In genomic region chr15:85900801-85901200, GRCm38 (mm10) we compare ENCODE assay signal across 20 mouse cellular contexts.
"Had no signal": no experiment of that assay in that cellular context is flagged by ENCODE, and none has a peak within 500 bp of the region (broad histone marks: within the 10 kb centered on the region; RNA-seq: fewer than 3 reads in every experiment).

No protein-coding gene starts in this region.

- DNase-seq: kidney, postnatal 10 days; kidney, postnatal 36 days; liver, postnatal 0 days; lung, embryonic 14.5 days; right cerebral cortex, adult 18-20 months; right cerebral cortex, postnatal 14 days; spleen, adult 18-20 months; thymus, postnatal 25 days had no signal

- H3K4me2 ChIP-seq: kidney, embryonic 15.5 days; limb, embryonic 12.5 days; limb, embryonic 15.5 days; liver, embryonic 11.5 days; lung, embryonic 14.5 days; midbrain, embryonic 12.5 days; midbrain, embryonic 15.5 days; neural tube, embryonic 12.5 days; neural tube, embryonic 15.5 days; stomach, embryonic 15.5 days had no signal

- H3K27me3 ChIP-seq: kidney, embryonic 15.5 days; limb, embryonic 12.5 days; limb, embryonic 15.5 days; midbrain, embryonic 12.5 days; midbrain, embryonic 15.5 days; neural tube, embryonic 12.5 days; neural tube, embryonic 15.5 days; stomach, embryonic 15.5 days had no signal

- H3K9ac ChIP-seq: kidney, embryonic 15.5 days; limb, embryonic 12.5 days; limb, embryonic 15.5 days; liver, embryonic 14.5 days; liver, postnatal 0 days; lung, embryonic 14.5 days; midbrain, embryonic 12.5 days; midbrain, embryonic 15.5 days; neural tube, embryonic 12.5 days; neural tube, embryonic 15.5 days; stomach, embryonic 15.5 days had no signal

- H3K9me3 ChIP-seq: kidney, embryonic 15.5 days; limb, embryonic 12.5 days; limb, embryonic 15.5 days; midbrain, embryonic 12.5 days; midbrain, embryonic 15.5 days; neural tube, embryonic 12.5 days; neural tube, embryonic 15.5 days; stomach, embryonic 15.5 days had no signal

- H3K4me3 ChIP-seq: kidney, embryonic 15.5 days; limb, embryonic 12.5 days; limb, embryonic 15.5 days; midbrain, embryonic 12.5 days; midbrain, embryonic 15.5 days; neural tube, embryonic 12.5 days; neural tube, embryonic 15.5 days; stomach, embryonic 15.5 days had no signal

- H3K27ac ChIP-seq: kidney, embryonic 15.5 days; limb, embryonic 12.5 days; limb, embryonic 15.5 days; liver, embryonic 14.5 days; macrophage; midbrain, embryonic 12.5 days; neural tube, embryonic 12.5 days; neural tube, embryonic 15.5 days; stomach, embryonic 15.5 days had no signal

- ATAC-seq: liver, postnatal 0 days; lung, postnatal 0 days; midbrain, embryonic 15.5 days had no signal

- H3K4me1 ChIP-seq: kidney, embryonic 15.5 days; limb, embryonic 12.5 days; limb, embryonic 15.5 days; midbrain, embryonic 15.5 days; neural tube, embryonic 12.5 days; stomach, embryonic 15.5 days had no signal
